Mouse (Mus musculus) gastrocnemius, adult 18-20 months (tissue): ENCODE measurements around the gene Best1. TPM values are rescaled to one million over a fixed set of nuclear protein-coding genes. Genes with fewer than 3 reads are reported as not detected.

Experiments
- DNase-seq: peaks from one replicate; pipeline ENCODE4 v3.0.0; 2021; ENCODE audit warnings: low spot score
- total RNA-seq, 2 experiments: library from RNA; stranded (reverse); gene quantifications; 2 replicates each; pipeline ENCODE4 v1.2.3; 2021

Gene Best1
- total RNA-seq, 2 experiments from 2014 or later: 0.11 to 0.24 TPM

DNA sequence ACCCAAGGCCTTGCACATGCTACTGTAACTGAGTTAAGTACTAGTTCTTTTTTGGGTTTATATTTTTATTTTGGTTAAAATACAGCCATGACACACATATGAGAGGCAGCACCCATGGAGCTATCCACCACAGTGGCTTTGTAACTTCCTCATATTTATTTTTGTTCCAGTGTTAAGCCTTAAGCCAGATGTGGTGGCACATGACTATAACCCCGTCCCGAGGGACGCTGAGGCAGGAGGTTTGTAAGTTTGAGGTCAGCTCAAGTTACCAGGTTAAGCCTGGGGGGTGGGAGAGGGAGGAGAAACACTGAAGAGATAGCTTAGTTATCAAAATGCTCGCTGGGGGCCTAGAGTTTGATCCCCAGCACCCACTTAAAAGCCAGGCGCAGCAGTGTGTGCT lies 64.9 kb downstream of the Best1 start:
- no peak for DNase-seq

Other genes starting within 250 kb of the Best1 start
- gene Scgb2a2, start 154.1 kb downstream of the Best1 start, total RNA-seq: not detected
- 1 to 10 TPM; 1.4 to 1.7 TPM for gene Incenp, start 102.1 kb downstream of the Best1 start, total RNA-seq
- 1,000 to 10,000 TPM; 2,098 to 2,234 TPM for gene Fth1, start 21.0 kb downstream of the Best1 start, total RNA-seq
- gene Rab3il1, start within 50 bp of the Best1 start, total RNA-seq: 1 to 10 TPM; 3.0 to 4.5 TPM
- 1 to 10 TPM; 2.2 to 5.7 TPM for gene Fads3, start 39.9 kb upstream of the Best1 start, total RNA-seq
- 1 to 10 TPM; 1.8 to 2.4 TPM for gene Fads2, start 100.1 kb upstream of the Best1 start, total RNA-seq
- gene Fads1, start 181.3 kb upstream of the Best1 start, total RNA-seq: 1 to 10 TPM; 4.1 to 6.2 TPM
- 10 to 100 TPM; 83.7 to 89.8 TPM for gene Tmem258, start 202.4 kb upstream of the Best1 start, total RNA-seq
- gene Fen1, start 202.5 kb upstream of the Best1 start, total RNA-seq: 1 to 10 TPM; 3.6 to 4.3 TPM
- not detected for gene Myrf, start 239.1 kb upstream of the Best1 start, total RNA-seq